ENCODE assay signal across 25 mouse cellular contexts in the genomic region with DNA sequence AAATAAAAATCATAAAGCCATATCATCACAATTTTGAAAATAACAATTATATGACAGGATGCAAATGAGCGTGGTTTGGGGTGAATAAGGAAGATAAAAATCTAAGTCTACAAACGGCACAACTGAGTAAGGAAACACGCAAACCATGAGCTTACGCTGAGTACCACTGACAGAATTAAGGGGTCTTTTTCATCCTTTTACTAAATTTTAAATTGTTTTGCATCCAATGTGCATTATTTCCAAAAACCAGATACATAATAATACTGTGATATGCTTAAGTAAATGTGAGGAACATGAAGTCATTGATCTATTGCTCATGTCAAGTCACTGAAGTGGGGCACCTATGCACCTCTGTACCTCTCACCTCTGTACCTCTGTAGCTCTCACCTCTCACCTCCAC.
"Had no signal": no experiment of that assay in that cellular context is flagged by ENCODE, and none has a peak within 500 bp of the region (broad histone marks: within the 10 kb centered on the region; RNA-seq: fewer than 3 reads in every experiment).

No protein-coding gene starts in this region.

- H3K36me3 ChIP-seq: heart, embryonic 13.5 days; heart, embryonic 15.5 days; intestine, embryonic 15.5 days; limb, embryonic 13.5 days; limb, embryonic 15.5 days; liver, embryonic 12.5 days had no signal

- H3K4me3 ChIP-seq: heart, adult 2 months; heart, embryonic 13.5 days; heart, embryonic 15.5 days; hindbrain, embryonic 10.5 days; hindbrain, embryonic 12.5 days; intestine, embryonic 15.5 days; layer of hippocampus, adult 2 months; limb, embryonic 13.5 days; limb, embryonic 15.5 days; liver, embryonic 12.5 days had no signal

- H3K27ac ChIP-seq: heart, adult 2 months; heart, embryonic 13.5 days; heart, embryonic 15.5 days; hindbrain, embryonic 10.5 days; hindbrain, embryonic 12.5 days; hindbrain, embryonic 14.5 days; intestine, embryonic 15.5 days; layer of hippocampus, adult 2 months; limb, embryonic 13.5 days; limb, embryonic 15.5 days; liver, embryonic 12.5 days; liver, embryonic 14.5 days had no signal

- H3K9me3 ChIP-seq: heart, embryonic 13.5 days; heart, embryonic 15.5 days; hindbrain, embryonic 10.5 days; intestine, embryonic 15.5 days; limb, embryonic 13.5 days; limb, embryonic 15.5 days; liver, embryonic 12.5 days had no signal

- H3K27me3 ChIP-seq: heart, embryonic 13.5 days; heart, embryonic 15.5 days; hindbrain, embryonic 12.5 days; intestine, embryonic 15.5 days; limb, embryonic 13.5 days; limb, embryonic 15.5 days had no signal

- H3K9ac ChIP-seq: heart, embryonic 13.5 days; heart, embryonic 15.5 days; hindbrain, embryonic 12.5 days; hindbrain, embryonic 14.5 days; intestine, embryonic 15.5 days; limb, embryonic 13.5 days; limb, embryonic 15.5 days; liver, embryonic 12.5 days; liver, embryonic 14.5 days had no signal

- ATAC-seq: hindbrain, embryonic 16.5 days; intestine, embryonic 15.5 days; intestine, postnatal 0 days; liver, embryonic 12.5 days had no signal

- H3K4me1 ChIP-seq: heart, embryonic 13.5 days; heart, embryonic 15.5 days; intestine, embryonic 15.5 days; limb, embryonic 13.5 days; limb, embryonic 15.5 days had no signal

- H3K4me2 ChIP-seq: heart, embryonic 11.5 days; heart, embryonic 13.5 days; heart, embryonic 15.5 days; hindbrain, embryonic 12.5 days; hindbrain, embryonic 14.5 days; intestine, embryonic 15.5 days; limb, embryonic 13.5 days; limb, embryonic 15.5 days; liver, embryonic 12.5 days had no signal

- DNase-seq: gastrocnemius, postnatal 14 days; gastrocnemius, postnatal 36 days; heart, adult 2 months; heart, postnatal 14 days; heart, postnatal 36 days; kidney, adult 18-20 months; kidney, adult 8-10 months; kidney, postnatal 10 days; kidney, postnatal 25 days; kidney, postnatal 4 days; left cerebral cortex, postnatal 4 days had no signal
